Mouse (Mus musculus) adipocyte (in vitro differentiated cells): ENCODE measurements around the gene Gm10762.
A peak's percentile ranks its signal among the peaks of the same experiment; 100 is the strongest.

Source experiments
- DNase-seq: peaks from one replicate; pipeline ENCODE4 v3.0.0-alpha.2; 2016; ENCODE audit warnings: low spot score

Gm10762 gene

DNA sequence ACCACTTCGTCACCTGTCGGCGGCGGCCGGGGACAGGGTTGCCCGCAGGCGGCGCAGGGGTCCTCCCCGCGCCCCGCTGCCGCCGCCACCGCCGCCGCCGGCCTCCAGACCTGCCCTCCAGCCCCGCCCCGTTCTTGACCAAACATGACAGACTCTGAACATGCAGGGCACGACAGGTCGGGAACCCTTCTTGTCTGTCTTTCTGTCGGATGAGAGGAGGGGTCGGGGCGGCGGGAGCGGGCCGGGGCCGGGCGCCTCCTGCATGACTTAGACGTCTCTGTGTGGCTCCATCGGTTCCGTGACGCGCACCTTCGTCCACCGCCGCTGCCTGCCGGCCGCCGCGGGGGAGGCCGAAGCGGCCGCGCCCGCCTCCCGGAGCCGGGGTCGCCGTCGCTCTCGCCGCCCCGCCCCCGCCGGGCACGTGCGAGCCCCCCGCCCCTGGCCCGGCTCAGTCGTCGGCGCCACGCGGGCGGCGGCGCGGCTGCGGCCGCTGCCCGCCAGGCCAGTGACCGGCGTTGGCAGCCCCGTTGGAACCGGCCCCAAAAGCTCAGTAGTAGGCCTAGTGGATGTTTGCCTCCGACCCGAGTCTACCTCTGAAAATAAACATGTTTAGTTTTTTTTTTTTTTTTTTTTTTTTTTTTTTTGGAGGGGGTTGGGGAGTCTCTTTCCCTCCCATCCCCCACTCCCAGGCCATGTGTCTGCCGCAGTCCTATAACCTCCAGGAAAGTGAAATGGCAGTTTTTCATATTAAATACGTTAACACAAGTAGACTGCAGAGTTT is at the start of gene Gm10762:
Gm10762 (minus strand) TSS at position 65 of the 781 bp plus-strand sequence.
- DNase-seq = peak; percentile 82

DNA sequence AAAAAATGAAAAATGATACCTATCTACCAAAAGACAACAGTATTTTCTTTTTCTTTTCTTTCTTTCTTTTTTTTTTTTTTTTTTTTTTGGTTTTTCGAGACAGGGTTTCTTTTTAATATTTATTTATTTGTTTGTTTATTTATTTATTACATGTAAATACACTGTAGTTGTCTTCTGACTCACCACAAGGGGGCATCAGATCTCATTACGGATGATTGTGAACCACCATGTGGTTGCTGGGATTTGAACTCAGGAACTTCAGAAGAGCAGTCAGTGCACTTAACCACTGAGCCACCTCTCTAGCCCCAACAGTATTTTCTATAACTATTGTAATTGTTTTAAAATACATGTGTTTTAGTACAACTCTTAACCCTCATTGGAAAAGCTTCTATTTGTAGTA is 41.3 kb upstream of the Gm10762 start:
- peak; percentile 30 for DNase-seq

- no peak for DNase-seq
Observed at GRCm38 (mm10) chr2:129006194-129006749, 38.7 kb upstream of the Gm10762 start.

- DNase-seq = no peak
Observed at GRCm38 (mm10) chr2:129004872-129005271, 37.3 kb upstream of the Gm10762 start.

DNA sequence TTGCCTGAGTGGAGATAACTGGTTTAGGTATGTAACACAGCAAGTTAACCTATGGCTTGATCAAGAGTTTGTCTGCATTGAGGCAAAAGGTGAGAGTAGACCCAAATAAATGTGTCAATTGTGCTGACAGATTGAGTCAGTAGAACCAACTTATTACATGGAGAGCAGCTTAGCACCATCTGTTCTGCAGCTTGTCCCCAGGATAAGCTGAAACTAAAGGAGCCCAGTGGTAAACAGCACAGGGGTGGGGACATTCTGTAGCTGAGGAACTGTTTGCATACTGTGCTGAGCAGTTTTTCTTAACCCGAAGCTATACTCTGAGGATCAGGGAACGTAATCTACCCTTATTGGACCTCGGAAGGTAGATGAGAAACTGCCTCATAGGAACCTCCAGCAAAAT is 17.2 kb upstream of the Gm10762 start:
- no peak for DNase-seq

DNA sequence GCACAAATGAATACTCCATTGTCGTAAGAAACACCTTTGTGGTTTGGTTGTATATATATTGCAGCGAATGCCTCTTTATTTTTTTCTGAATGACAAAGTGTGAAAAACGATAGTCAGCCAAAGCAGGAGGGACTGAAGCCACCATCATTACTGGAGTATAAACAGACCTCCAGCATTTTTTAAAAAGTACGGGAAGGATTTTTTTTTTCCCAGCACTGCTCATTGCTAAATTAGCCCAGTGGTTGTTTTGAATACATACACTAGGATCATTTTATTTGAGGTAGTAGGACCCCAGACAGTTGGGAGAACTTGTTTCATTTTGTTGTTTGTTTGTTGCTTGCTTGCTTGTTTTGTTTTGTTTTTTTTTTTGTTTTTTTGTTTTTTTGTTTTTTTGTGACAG is 8.0 kb upstream of the Gm10762 start:
- no peak for DNase-seq

DNA sequence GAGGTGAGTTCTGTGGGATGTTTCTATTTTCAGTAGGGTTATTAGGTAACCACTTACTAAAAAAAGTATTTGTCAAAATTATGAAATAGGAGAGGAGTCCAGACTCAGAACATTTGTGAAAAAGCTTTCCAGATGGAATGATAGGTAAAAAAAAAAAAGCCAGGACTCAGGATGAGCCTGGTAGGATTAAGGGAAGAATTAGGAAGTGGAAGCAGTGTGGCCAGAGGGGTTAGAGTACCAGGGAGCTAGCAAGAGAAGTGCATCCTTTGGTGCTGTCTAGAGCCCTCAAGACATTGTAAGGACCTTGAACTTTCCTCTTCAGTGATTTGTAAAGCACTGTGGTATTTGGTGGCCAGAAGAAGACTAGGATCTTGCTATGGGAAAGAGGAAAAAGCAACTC is 4.8 kb upstream of the Gm10762 start:
- no peak for DNase-seq

DNA sequence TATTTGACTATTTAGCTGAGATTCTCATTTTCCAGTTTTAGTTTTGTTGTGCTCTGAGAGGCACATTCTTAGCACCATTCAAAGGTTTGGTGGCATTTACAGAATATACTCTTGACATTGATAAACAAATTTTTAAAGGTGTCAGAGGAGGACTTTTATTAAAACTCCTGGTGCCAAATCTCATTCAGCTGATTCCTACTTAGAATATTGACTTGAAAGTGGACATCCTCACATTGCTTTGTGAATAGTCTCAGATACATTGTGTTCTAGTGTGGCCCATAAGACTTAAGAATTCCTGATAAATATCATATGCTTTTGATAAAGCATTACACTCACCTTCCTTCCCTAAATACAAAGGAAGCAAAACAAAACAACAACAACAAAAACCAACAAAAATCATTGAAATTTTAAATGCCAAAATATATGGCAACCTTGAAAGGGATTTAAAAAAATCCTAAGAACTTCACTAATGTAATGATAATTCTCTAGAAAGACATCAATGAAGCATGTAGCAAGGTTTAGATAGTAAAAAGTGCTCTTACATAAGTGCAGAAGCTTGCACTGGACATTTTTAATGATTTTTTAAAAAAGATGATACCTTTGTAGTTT is 1.1 kb upstream of the Gm10762 start:
- no peak for DNase-seq

GRCm38 (mm10) chr2:128966641-128967580 is 614 bp downstream of the Gm10762 start, which contains the start of gene Zc3h6:
Gene Zc3h6, plus strand, starts transcription at chr2:128967402.
- DNase-seq = peak; percentile 99

DNA sequence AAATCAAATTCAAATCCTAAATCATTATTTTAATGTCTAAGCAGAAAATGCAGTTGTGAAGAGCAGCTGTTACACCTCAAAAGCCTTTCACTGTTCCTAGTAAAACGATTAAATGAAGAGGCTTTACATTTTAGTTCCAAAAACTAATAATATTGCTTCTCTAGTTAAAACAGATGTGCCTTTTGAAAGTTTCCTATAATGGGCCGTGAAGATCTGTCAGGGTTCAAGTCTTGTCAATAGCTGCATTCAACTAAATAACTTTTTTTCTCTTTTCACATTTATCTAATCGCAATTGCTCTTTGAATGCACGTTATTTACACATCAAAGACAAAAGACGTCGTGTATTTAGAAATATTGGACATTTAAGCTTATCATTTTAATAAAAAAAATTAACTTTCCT is 1.3 kb downstream of the Gm10762 start:
- DNase-seq = no peak

DNA sequence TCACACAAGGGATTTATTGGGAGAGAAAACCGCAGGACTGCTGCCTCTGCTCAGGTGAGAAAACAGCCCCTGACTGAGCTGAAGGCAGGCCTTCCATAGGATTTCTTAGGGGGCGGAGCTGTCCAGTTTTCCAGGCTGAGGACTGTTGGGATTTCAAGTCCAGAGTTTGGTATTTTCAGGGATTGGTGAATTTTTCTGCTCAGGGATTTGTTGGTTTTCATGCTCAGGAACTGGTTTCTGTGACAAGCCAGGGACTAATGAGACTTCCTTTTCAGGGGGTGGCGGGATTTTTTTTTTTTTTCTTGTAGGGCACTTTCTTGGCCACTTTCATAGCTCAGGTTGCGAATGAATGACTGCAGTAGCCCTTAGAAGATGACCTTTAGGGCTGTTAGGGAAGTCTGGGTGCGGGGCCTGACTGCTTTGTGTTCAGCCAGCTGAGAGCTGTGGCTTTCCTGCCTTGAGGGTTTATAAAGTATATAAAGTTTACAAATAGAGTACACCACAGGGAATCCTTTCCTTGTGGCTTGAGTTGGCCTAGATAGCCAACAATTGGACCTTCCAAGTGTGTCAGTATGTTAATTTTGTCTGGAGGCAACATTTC is 1.9 kb downstream of the Gm10762 start:
- DNase-seq = peak; percentile 57

- DNase-seq = no peak
Observed at GRCm38 (mm10) chr2:128954186-128954585, 13.3 kb downstream of the Gm10762 start.

DNA sequence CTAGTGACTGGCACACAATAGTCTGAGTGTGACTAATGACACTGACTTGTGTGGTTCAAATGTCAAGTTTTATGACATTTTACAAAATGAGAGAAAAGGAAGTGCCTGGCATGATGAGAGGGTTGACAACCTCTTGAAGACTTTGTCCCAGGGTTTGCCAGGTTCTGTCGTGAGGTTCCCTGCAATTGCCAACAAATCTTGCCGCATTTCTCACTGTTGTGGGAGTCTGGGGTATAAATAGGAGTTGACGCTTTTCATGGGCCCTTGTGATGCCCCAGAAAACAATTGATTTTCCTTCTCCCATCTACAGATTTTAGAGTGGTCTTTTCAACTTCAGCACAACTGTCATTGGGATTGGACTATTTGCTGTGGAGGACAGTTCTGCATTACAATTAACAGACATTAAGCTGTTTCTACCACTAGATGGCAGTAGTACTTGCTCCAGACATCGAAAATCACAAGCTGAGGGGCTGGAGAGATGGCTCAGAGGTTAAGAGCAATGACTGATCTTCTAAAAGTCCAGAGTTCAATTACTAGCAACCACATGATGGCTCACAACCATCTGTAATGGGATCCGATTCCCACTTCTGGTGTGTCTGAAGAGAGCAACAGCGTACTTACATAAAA is 19.4 kb downstream of the Gm10762 start:
- DNase-seq = peak; percentile 76

DNA sequence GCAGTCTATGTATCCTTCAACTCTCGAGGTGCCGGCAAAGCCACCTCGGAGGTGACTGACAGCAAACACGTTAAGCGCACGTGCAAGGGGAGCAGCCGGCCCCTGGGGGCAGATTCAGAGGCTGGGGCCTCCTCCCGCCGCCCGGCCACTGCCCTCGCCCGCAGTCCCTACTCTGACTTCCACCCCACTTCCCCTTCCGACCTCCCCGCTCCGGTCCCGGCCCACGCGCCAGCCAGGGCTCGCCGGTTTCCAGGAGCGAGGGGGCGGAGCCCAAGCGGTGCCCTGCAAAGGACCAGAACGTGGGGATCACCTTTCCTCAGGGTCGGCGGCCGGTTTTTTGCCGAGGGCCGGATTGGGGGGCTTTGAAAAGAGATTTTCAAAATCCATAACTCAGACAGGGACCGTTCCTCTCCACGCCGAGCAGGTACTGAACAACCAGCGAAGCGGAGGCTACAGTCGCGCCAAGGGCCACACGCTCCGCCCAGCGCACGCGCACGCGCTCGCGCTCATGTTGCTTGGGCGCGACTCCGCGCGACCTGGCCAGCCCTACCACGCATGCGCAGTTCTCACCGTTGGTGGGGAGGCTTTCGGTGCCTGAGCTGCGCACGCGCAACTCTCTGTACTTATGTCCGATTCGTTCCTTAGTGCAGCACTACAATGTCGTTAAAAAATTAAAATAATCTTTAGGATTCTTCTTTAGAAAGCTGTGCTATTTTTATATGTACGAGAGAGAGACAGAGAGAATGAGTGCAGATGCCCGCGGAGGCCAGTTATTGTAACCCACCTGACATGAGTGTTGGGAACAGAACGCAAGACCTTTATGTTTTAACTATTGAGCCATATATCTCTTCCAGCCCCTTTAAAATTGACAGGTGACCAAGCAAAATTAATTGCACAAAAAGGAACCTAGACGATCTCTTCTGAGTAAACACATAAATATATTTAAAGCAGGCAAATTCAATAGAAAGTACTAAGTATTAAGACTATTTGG is 23.7 kb downstream of the Gm10762 start, which contains the start of gene Zc3h8:
Zc3h8 (minus strand) TSS at position 540 of the 991 bp plus-strand sequence.
- DNase-seq = peak; percentile 98

GRCm38 (mm10) chr2:128936256-128936655 is 31.3 kb downstream of the Gm10762 start:
- peak; percentile 58 for DNase-seq

DNA sequence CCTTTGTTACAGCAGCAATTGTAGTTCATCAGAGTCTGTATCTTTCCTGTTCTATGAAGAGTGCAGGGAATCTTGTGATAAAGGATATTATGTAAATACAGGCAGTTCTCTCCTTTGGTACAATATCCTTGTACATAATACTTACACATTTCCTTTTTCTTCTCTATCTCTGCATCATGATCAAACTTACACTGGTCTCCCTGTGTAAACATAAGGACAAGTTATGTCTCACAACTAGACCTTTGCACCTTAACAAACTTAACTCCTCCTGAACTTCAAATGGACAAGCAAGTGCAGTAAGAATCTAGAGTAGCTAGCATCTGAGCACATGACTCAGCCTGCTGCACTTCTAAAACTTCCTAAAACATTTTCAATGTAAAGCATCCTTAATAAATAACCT is 36.8 kb downstream of the Gm10762 start:
- DNase-seq = no peak

DNA sequence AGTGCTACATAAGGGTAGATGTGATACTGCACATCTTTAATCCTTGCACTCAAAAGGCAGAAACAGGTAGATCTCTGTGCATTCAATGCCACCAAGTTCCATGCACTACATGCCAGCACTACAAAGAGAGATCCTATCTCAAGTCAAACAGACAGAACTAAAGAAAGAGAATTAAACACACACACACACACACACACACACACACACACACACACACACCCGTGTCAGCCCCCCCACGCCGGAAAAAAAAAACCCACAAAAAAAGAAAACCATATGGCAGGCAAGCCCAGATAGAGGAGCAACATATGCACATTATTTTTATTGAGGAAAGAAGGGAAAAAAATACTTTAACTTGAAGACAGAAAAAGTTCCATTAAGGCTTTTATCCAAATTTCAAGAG is 39.1 kb downstream of the Gm10762 start:
- DNase-seq = no peak

GRCm38 (mm10) chr2:128924799-128925198 is 42.7 kb downstream of the Gm10762 start:
- DNase-seq = no peak
